Mouse (Mus musculus): ENCODE measurements around the gene Gm5890. TPM values are rescaled to one million over a fixed set of nuclear protein-coding genes. Genes with fewer than 3 reads are reported as not detected.
"Not testable (repeated sequence)": the region's sequence is repeated elsewhere in the genome, so short reads cannot be mapped to it uniquely, and the experiment has no call there.

Gene Gm5890
- not detected in 2 replicates for polyA plus RNA-seq (2012; rRNA removed)

DNA sequence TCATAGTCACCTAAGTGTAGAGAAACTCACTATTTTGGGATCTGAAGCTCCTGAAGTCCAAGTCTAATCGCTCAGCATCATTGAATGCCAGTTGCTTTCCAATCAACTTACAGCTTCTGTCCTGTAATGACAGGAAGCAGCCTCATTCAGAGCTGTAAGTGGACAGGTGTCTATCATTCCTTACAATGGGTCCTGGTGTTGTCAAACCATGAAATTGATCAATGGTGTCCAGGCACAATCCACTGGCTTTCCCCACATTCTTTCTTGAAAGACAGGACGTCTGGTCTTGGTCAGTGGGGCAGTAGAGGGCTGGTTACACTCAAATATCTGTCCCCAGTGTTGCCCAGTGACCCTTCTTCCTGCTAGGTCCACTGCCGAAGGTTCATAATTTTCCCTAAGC lies at the start of gene Gm5890:
Gene Gm5890, minus strand, starts transcription at position 101 of the 400 bp plus-strand sequence.
- not testable (repeated sequence) for DNase-seq (ENCODE audit: low read depth, low spot score)
- WGBS = no CpG with 5 or more reads among the region's 3 CpGs

GRCm38 (mm10) chr7:20233728-20234127 lies 28.9 kb downstream of the Gm5890 start, which contains the start of gene Gm4498:
TSS of gene Gm4498 (minus strand) at chr7:20233828.
- not testable (repeated sequence) for DNase-seq (ENCODE audit: low read depth, low spot score)
- WGBS = no CpG with 5 or more reads among the region's 2 CpGs

Other genes starting within 250 kb of the Gm5890 start
- gene Vmn1r91, start 163.2 kb downstream of the Gm5890 start, polyA plus RNA-seq (2012; rRNA removed) = 0.08 and 0.12 TPM in 2 replicates
- gene Gm16442, start 140.3 kb downstream of the Gm5890 start, polyA plus RNA-seq (2012; rRNA removed) = not detected in 2 replicates
- not detected in 2 replicates for gene Vmn1r93, start 123.7 kb downstream of the Gm5890 start, polyA plus RNA-seq (2012; rRNA removed)
- not detected in 2 replicates for gene Vmn1r94, start 94.5 kb downstream of the Gm5890 start, polyA plus RNA-seq (2012; rRNA removed)
- gene Vmn1r95, start 69.1 kb downstream of the Gm5890 start, polyA plus RNA-seq (2012; rRNA removed) = not detected in 2 replicates
- gene Gm6164, start 57.2 kb downstream of the Gm5890 start, polyA plus RNA-seq (2012; rRNA removed) = not detected in 2 replicates
- not detected in 2 replicates for gene Gm4498, start 29.0 kb downstream of the Gm5890 start, polyA plus RNA-seq (2012; rRNA removed)
- gene Gm4133, start 71.2 kb upstream of the Gm5890 start, polyA plus RNA-seq (2012; rRNA removed) = not detected in 2 replicates
- not detected in 2 replicates for gene Gm5728, start 112.6 kb upstream of the Gm5890 start, polyA plus RNA-seq (2012; rRNA removed)
- gene Vmn1r100, start 155.1 kb upstream of the Gm5890 start, polyA plus RNA-seq (2012; rRNA removed) = not detected in 2 replicates
- gene Vmn1r101, start 179.8 kb upstream of the Gm5890 start, polyA plus RNA-seq (2012; rRNA removed) = not detected in 2 replicates
- not detected in 2 replicates for gene Gm10670, start 212.1 kb upstream of the Gm5890 start, polyA plus RNA-seq (2012; rRNA removed)
- gene Vmn1r103, start 247.7 kb upstream of the Gm5890 start, polyA plus RNA-seq (2012; rRNA removed) = not detected in 2 replicates